Mouse (Mus musculus) heart, postnatal 0 days (tissue): ENCODE results near the gene Ly6g6f. TPM values are rescaled to one million over a fixed set of nuclear protein-coding genes. Genes with fewer than 3 reads are reported as not detected.

Source experiments
- ATAC-seq: fragments of 200-750 bp; cut with Nextera tagmentation; 2 replicates; pipeline ENCODE4 v1.8.0; 2017; ENCODE audit warnings: low read depth, moderate number of reproducible peaks, moderate library complexity; ENCODE audit not compliant: insufficient read depth
- DNase-seq: peaks from one replicate; pipeline ENCODE4 v3.0.0-alpha.2; 2016; ENCODE audit warnings: low spot score
- H3K27ac ChIP-seq: fragments of 300-500 bp; sonication (generic); 2 replicates; pipeline ENCODE4 v1.5.1; 2014; ENCODE audit warnings: low read depth, mild to moderate bottlenecking
- H3K27me3 ChIP-seq: fragments of 300-500 bp; sonication (generic); 2 replicates; pipeline ENCODE4 v1.6.1; 2014; ENCODE audit warnings: low read length, mixed read lengths; ENCODE audit not compliant: control insufficient read depth, insufficient read depth
- H3K36me3 ChIP-seq: fragments of 300-500 bp; sonication (generic); replicated peaks from 2 replicates; pipeline ENCODE4 v1.6.1; 2014; ENCODE audit warnings: low read length, mixed read lengths; ENCODE audit not compliant: control insufficient read depth, insufficient read depth
- H3K4me1 ChIP-seq: fragments of 300-500 bp; sonication (generic); 2 replicates; pipeline ENCODE4 v1.6.1; 2014; ENCODE audit warnings: antibody characterized with exemption; ENCODE audit not compliant: control insufficient read depth, insufficient read depth
- H3K4me2 ChIP-seq: fragments of 300-500 bp; sonication (generic); 2 replicates; pipeline ENCODE4 v1.6.1; 2014; ENCODE audit warnings: low read depth, mild to moderate bottlenecking, low read length, moderate library complexity
- H3K4me3 ChIP-seq: fragments of 300-500 bp; sonication (generic); 2 replicates; pipeline ENCODE4 v1.5.1; 2014; ENCODE audit warnings: low read depth, low read length
- H3K9ac ChIP-seq: fragments of 300-500 bp; sonication (generic); replicated peaks from 2 replicates; pipeline ENCODE4 v1.6.1; 2014; ENCODE audit warnings: low read depth, low read length, mixed read lengths
- H3K9me3 ChIP-seq: fragments of 300-500 bp; sonication (generic); replicated peaks from 2 replicates; pipeline ENCODE4 v1.6.1; 2016; ENCODE audit warnings: low read length; ENCODE audit not compliant: control insufficient read depth
- CTCF ChIP-seq: IDR thresholded peaks from 2 replicates; pipeline ENCODE4 v1.5.1; 2016; ENCODE audit warnings: antibody characterized with exemption, control low read depth, low read depth
- EP300 ChIP-seq: IDR thresholded peaks from 2 replicates; pipeline ENCODE4 v1.6.1; 2016; ENCODE audit warnings: antibody characterized with exemption, low read depth
- WGBS: fragments of 180-500 bp; shearing (Covaris S2); extraction: QIAGEN DNeasy Blood & Tissue Kit; methylation state at CpG from one replicate; pipeline ENCODE4 v1.1.7; 2014; 5-methylcytosine and 5-hydroxymethylcytosine counted together
- polyA plus RNA-seq: library from polyadenylated mRNA; unstranded; fragments of >200 nt; fragmentation: Nextera tagmentation; extraction: Ambion mirVana; gene quantifications from 2 replicates; pipeline ENCODE4 v1.2.1, GENCODE M21; 2015
- total RNA-seq: library from RNA; depleted of rRNA; stranded (reverse); fragments of >200 nt; gene quantifications from 2 replicates; pipeline ENCODE4 v1.2.3, GENCODE M21; 2014; ENCODE audit warnings: low replicate concordance

Ly6g6f gene
- total and polyA plus RNA-seq, 2 experiments from 2014 or later: not detected

DNA sequence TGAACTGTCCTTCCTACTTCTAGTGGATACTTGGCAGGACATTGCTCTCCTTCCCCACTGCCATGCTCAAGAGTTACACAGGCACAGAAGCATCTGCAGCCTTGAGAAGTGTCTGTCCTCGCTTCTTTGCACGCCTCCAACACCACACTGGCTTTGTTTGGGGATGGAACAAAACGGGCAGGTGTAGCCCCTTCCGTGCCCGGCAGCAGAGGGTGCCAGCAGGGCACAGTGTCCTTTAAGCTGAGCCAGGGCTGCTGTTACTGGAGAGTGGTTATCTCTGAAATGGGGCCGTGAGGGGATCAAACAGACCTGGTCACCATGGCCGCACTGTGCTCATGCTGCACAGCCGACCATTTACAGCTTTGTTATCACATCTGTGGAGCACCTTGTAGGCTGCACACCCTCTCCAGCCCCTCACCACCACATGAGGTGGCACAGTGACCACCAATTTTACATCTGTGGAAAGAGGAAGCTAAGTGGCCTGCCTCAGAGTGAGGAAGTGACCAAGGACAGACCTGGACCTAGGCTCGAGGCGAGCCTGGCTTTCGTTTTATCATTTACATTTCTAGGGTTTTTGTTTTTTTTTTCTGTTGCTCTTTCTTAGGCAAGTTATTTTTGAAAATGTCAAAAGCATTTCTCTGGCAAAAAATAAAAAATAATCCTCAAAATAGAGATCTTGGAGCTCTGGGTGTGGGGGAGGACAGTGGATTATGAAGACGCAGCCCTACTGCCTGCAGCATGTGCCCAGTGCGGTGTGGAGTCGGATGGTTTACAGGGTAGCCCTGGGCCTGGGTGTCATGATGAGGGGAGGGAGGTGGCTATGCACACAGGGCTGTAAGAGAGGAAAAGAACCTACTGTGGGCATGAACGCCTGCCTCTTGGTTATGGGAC lies 9.3 kb upstream of the Ly6g6f start:
- ATAC-seq: no peak
- H3K9ac ChIP-seq: no peak overlapping the region
- 67% methylated on average over 15 of the region's 15 CpGs for WGBS

GRCm38 (mm10) chr17:35092403-35093198 lies 7.2 kb upstream of the Ly6g6f start:
- peaks cover 50% of the 10 kb centered on the region for H3K36me3 ChIP-seq
- 85% methylated on average over 14 of the region's 14 CpGs for WGBS

More for the DNA sequence above, 9.3 kb upstream of the Ly6g6f start:
- Histone ChIP-seq H3K9me3 (no peaks in the 10 kb centered on the region), H3K4me3 (no peak overlapping the region), H3K4me2 (no peak overlapping the region), H3K36me3 (peaks cover 72% of the 10 kb centered on the region), H3K27ac (no peak overlapping the region), H3K27me3 (no peaks in the 10 kb centered on the region), H3K4me1 (peaks cover 5% of the 10 kb centered on the region; the same call in 1 of the 2 replicates)
- DNase-seq: no peak
- TF ChIP-seq CTCF (no peak), EP300 (no peak)

DNA sequence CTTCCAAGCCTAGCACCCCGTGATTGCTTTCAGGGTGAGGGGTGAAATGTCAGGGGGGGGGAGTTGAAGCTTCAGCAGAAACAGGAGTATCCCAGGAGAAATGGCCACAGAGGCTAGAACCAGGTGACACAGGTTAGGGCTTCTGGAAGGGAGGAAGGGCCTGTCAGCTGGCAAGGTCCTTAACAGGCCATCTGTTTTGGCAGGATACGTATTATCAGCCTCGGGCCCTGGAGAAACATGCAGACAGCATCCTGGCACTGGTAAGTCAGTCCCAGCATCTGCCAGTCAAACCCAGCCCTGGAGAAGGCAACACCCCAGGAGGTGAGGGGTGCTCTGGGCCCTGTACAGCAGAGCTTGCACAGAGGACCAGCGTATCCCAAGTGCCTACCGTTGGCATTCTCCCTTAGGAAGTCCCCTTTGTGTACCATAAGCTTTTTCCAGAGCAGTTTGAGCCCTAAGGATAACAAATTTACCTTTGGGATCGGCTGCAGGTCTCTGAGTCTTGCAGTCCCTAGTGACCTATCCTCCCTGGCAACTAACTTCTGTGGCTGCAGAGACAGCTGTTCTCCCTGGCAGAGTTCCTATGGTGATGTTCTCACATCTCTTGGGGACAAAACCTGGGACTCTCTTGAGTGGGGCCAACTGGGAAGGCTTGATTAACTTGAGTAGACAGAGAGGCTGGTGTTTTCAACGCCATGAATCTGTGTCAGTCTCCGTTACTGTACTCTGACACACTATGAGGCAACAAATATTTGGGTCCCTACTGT lies 4.9 kb upstream of the Ly6g6f start:
- Histone ChIP-seq H3K9me3 (no peaks in the 10 kb centered on the region), H3K36me3 (peaks cover 30% of the 10 kb centered on the region), H3K4me1 (peaks cover 5% of the 10 kb centered on the region; the same call in 1 of the 2 replicates), H3K27ac (peak overlapping the region; percentile 96; the same call in 1 of the 2 replicates), H3K4me2 (peak overlapping the region; percentile 72), H3K9ac (peak overlapping the region; percentile 86), H3K4me3 (peak overlapping the region; percentile 63), H3K27me3 (no peaks in the 10 kb centered on the region)
- ATAC-seq (no peak), DNase-seq (no peak)
- TF ChIP-seq EP300 (no peak), CTCF (no peak)
- WGBS: 48% methylated on average over 8 of the region's 8 CpGs

More at GRCm38 (mm10) chr17:35092403-35093198, 7.2 kb upstream of the Ly6g6f start:
- no peak overlapping the region for H3K9ac ChIP-seq
- no peak for ATAC-seq
- TF ChIP-seq EP300: no peak
- no peak for TF ChIP-seq CTCF
- H3K4me2 ChIP-seq: no peak overlapping the region
- H3K4me3 ChIP-seq: no peak overlapping the region
- no peaks in the 10 kb centered on the region for H3K27me3 ChIP-seq
- peaks cover 5% of the 10 kb centered on the region; the same call in 1 of the 2 replicates for H3K4me1 ChIP-seq
- H3K27ac ChIP-seq: no peak overlapping the region
- no peak for DNase-seq
- no peaks in the 10 kb centered on the region for H3K9me3 ChIP-seq

DNA sequence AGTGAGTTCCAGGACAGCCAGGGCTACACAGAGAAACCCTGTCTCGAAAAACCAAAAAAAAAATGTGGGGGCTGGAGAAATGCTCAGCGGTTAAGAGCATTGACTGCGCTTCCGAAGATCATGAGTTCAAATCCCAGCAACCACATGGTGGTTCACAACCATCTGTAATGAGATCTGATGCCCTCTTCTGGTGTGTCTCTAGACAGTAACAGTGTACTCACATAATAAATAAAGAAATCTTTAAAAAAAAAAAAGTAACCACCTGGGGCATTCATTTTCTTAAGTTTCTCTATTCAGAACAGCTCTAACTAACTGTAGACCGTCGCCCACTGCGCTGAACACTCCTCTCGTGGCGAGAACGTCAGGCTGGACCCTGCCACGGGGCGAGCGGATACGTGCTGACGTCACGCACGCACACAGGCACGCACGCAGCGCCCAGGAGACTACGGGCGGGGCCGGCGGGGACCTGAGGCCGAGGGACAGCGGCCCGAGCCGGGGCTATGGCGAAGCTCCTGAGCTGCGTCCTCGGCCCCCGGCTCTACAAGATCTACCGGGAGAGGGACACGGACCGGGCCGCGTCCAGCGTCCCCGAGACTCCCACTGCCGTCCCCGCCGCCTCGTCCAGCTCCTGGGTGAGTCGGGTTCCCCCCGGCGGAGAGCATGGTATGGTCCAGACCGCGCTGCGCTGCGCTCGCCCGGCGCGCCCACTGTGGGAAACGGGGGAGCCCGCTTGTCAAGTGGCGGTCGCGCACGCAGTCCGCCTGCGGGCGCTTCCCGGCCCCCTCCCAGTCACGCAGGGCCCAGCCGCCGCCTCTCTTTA lies 3.6 kb upstream of the Ly6g6f start, which contains the start of gene Abhd16a:
Abhd16a (plus strand) TSS at position 439 of the 820 bp plus-strand sequence.
- peak; percentile 99 for ATAC-seq
- 3% methylated on average over 51 of the region's 67 CpGs for WGBS
- TF ChIP-seq EP300 (peak; percentile 80; the same call in 1 of the 2 replicates), CTCF (no peak)

More for the DNA sequence above, 3.6 kb upstream of the Ly6g6f start, which contains the start of gene Abhd16a:
- Histone ChIP-seq H3K9me3 (no peaks in the 10 kb centered on the region), H3K4me1 (peaks cover 5% of the 10 kb centered on the region; the same call in 1 of the 2 replicates), H3K27ac (peak within 1 kb of the TSS; percentile 96), H3K9ac (peak within 1 kb of the TSS; percentile 86), H3K36me3 (peaks cover 17% of the 10 kb centered on the region), H3K27me3 (no peaks in the 10 kb centered on the region), H3K4me3 (peak within 1 kb of the TSS; percentile 63), H3K4me2 (peak within 1 kb of the TSS; percentile 72)
- peak; percentile 95 for DNase-seq
